Mouse (Mus musculus): ENCODE results near the gene Trim41.

- no peak for TF ChIP-seq EP300 (IDR thresholded peaks at IDR 0.05; ENCODE audit: insufficient read depth, low read depth, low read length)
- TF ChIP-seq CTCF (IDR thresholded peaks at IDR 0.05; ENCODE audit: low read depth, low read length): peak; percentile 18
- no peak for TF ChIP-seq POLR2A (IDR thresholded peaks at IDR 0.05; ENCODE audit: insufficient read depth, low read length)
Observed at GRCm38 (mm10) chr11:48796290-48796689, 20.9 kb downstream of the Trim41 start.

Data from ES-Bruce4 (cell line).